Mouse (Mus musculus) erythroblast, adult 5-6 weeks (primary cell): ENCODE measurements around the gene Gm42688. TPM values are rescaled to one million over a fixed set of nuclear protein-coding genes. Genes with fewer than 3 reads are reported as not detected.

Experiments used
- ATAC-seq: replicated peaks from 2 replicates; pipeline ENCODE4 v1.8.0; 2016; ENCODE audit warnings: moderate number of reproducible peaks, mild to moderate bottlenecking, moderate TSS enrichment, inconsistent platforms; ENCODE audit not compliant: poor library complexity, low FRiP score, severe bottlenecking
- total RNA-seq, 2 experiments: library from RNA; stranded (forward) in 1 of 2; stranded (reverse) in 1 of 2; fragments of 150-400 nt in 1 of 2; fragments of 200-764, 138-1000 nt in 1 of 2; gene quantifications; 2 replicates each; pipeline versions ENCODE4 v1.2.3 to v1.2.4; 2015 to 2017; ENCODE audit warnings: low replicate concordance in 2 of 2

The Gm42688 gene
- total RNA-seq, 2 experiments from 2014 or later = 0.19 to 0.94 TPM

- no peak for ATAC-seq
These were observed 21.2 kb upstream of the Gm42688 start for GRCm38 (mm10) chr6:83080210-83080609.

GRCm38 (mm10) chr6:83083497-83083896 is 17.9 kb upstream of the Gm42688 start:
- no peak for ATAC-seq

GRCm38 (mm10) chr6:83084477-83084876 is 16.9 kb upstream of the Gm42688 start:
- ATAC-seq = no peak

- no peak for ATAC-seq
These were observed 15.0 kb upstream of the Gm42688 start, which contains the start of gene Lbx2 for GRCm38 (mm10) chr6:83086121-83087035. TSS of gene Lbx2 (plus strand) at chr6:83086367.

- ATAC-seq = no peak
These were observed 14.1 kb upstream of the Gm42688 start for GRCm38 (mm10) chr6:83087205-83087925.

- ATAC-seq = no peak
These were observed 13.5 kb upstream of the Gm42688 start for GRCm38 (mm10) chr6:83087926-83088260.

GRCm38 (mm10) chr6:83092416-83093127 is 8.8 kb upstream of the Gm42688 start:
- ATAC-seq = no peak

- ATAC-seq = no peak
These were observed 5.4 kb upstream of the Gm42688 start for GRCm38 (mm10) chr6:83095968-83096367.

GRCm38 (mm10) chr6:83098411-83098810 is 3.0 kb upstream of the Gm42688 start:
- ATAC-seq = no peak

GRCm38 (mm10) chr6:83101688-83102556 is 505 bp downstream of the Gm42688 start:
- peak; percentile 83 for ATAC-seq

- ATAC-seq = no peak
These were observed 1.8 kb downstream of the Gm42688 start for GRCm38 (mm10) chr6:83103130-83103650.

- no peak for ATAC-seq
These were observed 2.7 kb downstream of the Gm42688 start for GRCm38 (mm10) chr6:83104158-83104557.

GRCm38 (mm10) chr6:83107566-83108400 is 6.4 kb downstream of the Gm42688 start:
- ATAC-seq = peak; percentile 78

GRCm38 (mm10) chr6:83108762-83109668 is 7.6 kb downstream of the Gm42688 start, which contains the start of gene Mrpl53:
TSS of gene Mrpl53 (plus strand) at chr6:83109040.
- ATAC-seq = peak; percentile 78

- no peak for ATAC-seq
These were observed 10.2 kb downstream of the Gm42688 start for GRCm38 (mm10) chr6:83111510-83112136.

- peak; percentile 88 for ATAC-seq
These were observed 13.7 kb downstream of the Gm42688 start, which contains the start of gene Mogs for GRCm38 (mm10) chr6:83115011-83115671. TSS of gene Mogs (plus strand) at chr6:83115496.
